Mouse (Mus musculus): ENCODE results near the gene Naa50.

GRCm38 (mm10) chr16:44190968-44191367 lies 51.3 kb downstream of the Naa50 start:
- no peak for TF ChIP-seq CTCF (IDR thresholded peaks at IDR 0.05; ENCODE audit: control insufficient read depth, insufficient read depth, insufficient replicate concordance, low read depth, low read length)
- TF ChIP-seq POLR2A (IDR thresholded peaks at IDR 0.05; ENCODE audit: control insufficient read depth, low read depth, low read length), result no peak
